Mouse (Mus musculus) neural tube, embryonic 13.5 days (tissue): ENCODE results near the gene Tmcc3. TPM values are rescaled to one million over a fixed set of nuclear protein-coding genes. Genes with fewer than 3 reads are reported as not detected.
"Not testable (repeated sequence)": the region's sequence is repeated elsewhere in the genome, so short reads cannot be mapped to it uniquely, and the experiment has no call there.

ENCODE experiments used
- ATAC-seq: fragments of 200-750 bp; cut with Nextera tagmentation; 2 replicates; pipeline ENCODE4 v1.8.0; 2017; ENCODE audit warnings: low read depth, mild to moderate bottlenecking, moderate TSS enrichment, moderate library complexity
- H3K27ac ChIP-seq: fragments of 300-500 bp; sonication (generic); replicated peaks from 2 replicates; pipeline ENCODE4 v1.5.1; 2015; ENCODE audit warnings: moderate library complexity, mild to moderate bottlenecking, inconsistent platforms
- H3K27me3 ChIP-seq: fragments of 300-500 bp; sonication (generic); 2 replicates; pipeline ENCODE4 v1.6.1; 2015; ENCODE audit warnings: mild to moderate bottlenecking, inconsistent platforms
- H3K36me3 ChIP-seq: fragments of 300-500 bp; sonication (generic); 2 replicates; pipeline ENCODE4 v1.6.1; 2015; ENCODE audit warnings: mild to moderate bottlenecking, inconsistent platforms
- H3K4me1 ChIP-seq: fragments of 300-500 bp; sonication (generic); replicated peaks from 2 replicates; pipeline ENCODE4 v1.6.1; 2015; ENCODE audit warnings: inconsistent platforms
- H3K4me2 ChIP-seq: fragments of 300-500 bp; sonication (generic); 2 replicates; pipeline ENCODE4 v1.6.1; 2015; ENCODE audit warnings: inconsistent platforms, mild to moderate bottlenecking, moderate library complexity
- H3K4me3 ChIP-seq: fragments of 300-500 bp; sonication (generic); 2 replicates; pipeline ENCODE4 v1.5.1; 2015; ENCODE audit warnings: mild to moderate bottlenecking, inconsistent platforms
- H3K9ac ChIP-seq: fragments of 300-500 bp; sonication (generic); 2 replicates; pipeline ENCODE4 v1.6.1; 2015; ENCODE audit warnings: moderate library complexity, mild to moderate bottlenecking, inconsistent platforms
- H3K9me3 ChIP-seq: fragments of 300-500 bp; sonication (generic); 2 replicates; pipeline ENCODE4 v1.6.1; 2016; ENCODE audit warnings: inconsistent platforms
- WGBS: fragments of 180-500 bp; shearing (Covaris S2); methylation state at CpG from one replicate; pipeline ENCODE4 v1.1.7; 2015; 5-methylcytosine and 5-hydroxymethylcytosine counted together
- polyA plus RNA-seq: library from polyadenylated mRNA; unstranded; fragments of >200 nt; fragmentation: Nextera tagmentation; extraction: Ambion mirVana; gene quantifications from 2 replicates; pipeline ENCODE4 v1.2.1, GENCODE M21; 2015

Tmcc3 gene
- polyA plus RNA-seq, 1 experiment from 2014 or later: 12.0 TPM

DNA sequence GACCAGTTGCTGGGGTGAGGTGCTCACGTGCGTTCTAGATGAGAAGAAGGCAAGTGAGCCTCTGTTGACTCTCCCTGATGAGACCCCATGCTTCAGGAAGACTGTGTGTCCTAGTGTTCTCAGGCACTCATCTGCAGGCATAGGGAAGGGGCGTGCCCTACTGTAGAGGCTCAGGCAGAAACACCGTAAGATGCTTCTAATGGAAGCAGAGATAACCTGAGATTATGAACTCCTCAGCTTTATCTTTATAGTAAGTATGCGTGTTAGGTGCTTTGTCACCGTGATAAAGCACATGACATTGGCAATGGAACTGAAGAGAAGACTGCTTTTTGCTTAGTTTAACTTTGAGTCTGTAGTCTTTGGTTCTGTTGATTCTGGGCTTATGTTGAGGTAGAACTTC is 215.5 kb downstream of the Tmcc3 start:
- H3K9ac ChIP-seq: no peak overlapping the region
- H3K36me3 ChIP-seq: no peaks in the 10 kb centered on the region
- no peak overlapping the region for H3K4me3 ChIP-seq
- H3K4me1 ChIP-seq: peaks cover 28% of the 10 kb centered on the region
- H3K27ac ChIP-seq: no peak overlapping the region
- no peaks in the 10 kb centered on the region for H3K9me3 ChIP-seq
- no peak overlapping the region for H3K4me2 ChIP-seq
- H3K27me3 ChIP-seq: no peaks in the 10 kb centered on the region
- 91% methylated on average over 6 of the region's 6 CpGs for WGBS
- ATAC-seq: no peak

- H3K9ac ChIP-seq: no peak overlapping the region
- H3K9me3 ChIP-seq: no peaks in the 10 kb centered on the region
- H3K27ac ChIP-seq: no peak overlapping the region
- peaks cover 4% of the 10 kb centered on the region; the same call in 1 of the 2 replicates for H3K4me1 ChIP-seq
- H3K4me3 ChIP-seq: no peak overlapping the region
- no peak for ATAC-seq
- H3K4me2 ChIP-seq: no peak overlapping the region
- no peaks in the 10 kb centered on the region for H3K36me3 ChIP-seq
- WGBS: 64% methylated on average over 2 of the region's 2 CpGs
- no peaks in the 10 kb centered on the region for H3K27me3 ChIP-seq
Measured at GRCm38 (mm10) chr10:94530079-94530478, 218.3 kb downstream of the Tmcc3 start.

DNA sequence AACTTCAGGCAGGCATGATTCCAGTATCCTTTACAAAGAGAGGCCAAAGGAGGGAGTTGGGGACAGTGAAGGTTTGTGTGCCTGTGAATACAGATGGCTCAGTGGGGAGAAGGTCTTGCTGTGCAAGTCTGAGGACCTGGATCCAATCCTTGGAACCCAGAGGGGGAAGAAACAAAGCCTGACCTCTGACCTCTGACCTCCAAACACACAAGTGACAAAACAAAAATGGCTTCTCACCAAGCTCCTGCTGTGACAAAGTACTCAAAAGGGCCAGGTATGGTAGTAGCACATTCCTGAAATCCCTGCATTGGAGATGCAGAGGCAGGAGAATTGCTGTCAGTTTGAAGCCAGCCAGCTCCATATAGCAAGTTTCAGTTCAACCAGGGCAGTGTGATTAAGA is 219.7 kb downstream of the Tmcc3 start:
- ATAC-seq: no peak

DNA sequence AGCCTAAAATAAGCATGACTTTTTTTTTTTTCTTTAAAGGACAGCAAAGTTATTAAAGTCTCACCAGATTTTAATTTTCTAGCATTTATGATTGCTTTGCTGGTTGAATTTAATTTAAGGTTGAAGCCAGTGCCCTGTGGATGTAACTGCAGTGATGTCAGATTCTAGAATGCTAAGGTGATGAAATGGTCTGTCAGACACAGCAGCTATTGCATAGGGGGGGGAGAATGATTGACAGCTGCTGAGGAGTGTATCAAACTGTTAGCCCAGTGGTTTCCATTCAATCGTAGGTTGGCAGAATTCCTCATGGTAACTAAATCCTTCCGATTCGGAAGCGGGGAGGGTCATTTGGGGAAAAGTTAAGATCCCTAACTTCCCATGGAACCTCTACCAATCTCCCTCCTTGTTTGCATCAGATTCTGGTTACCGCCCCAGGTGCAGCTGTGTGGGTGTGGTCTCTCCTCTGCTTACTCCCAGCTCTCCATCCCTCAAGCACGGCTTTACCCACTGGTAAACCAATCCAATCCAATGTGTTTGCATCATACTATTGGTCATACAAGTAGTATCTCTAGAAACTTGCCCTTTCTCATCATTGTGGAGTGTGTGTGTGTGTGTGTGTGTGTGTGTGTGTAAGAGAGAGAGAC is 221.5 kb downstream of the Tmcc3 start:
- ATAC-seq: no peak
- Histone ChIP-seq H3K36me3 (no peaks in the 10 kb centered on the region), H3K4me3 (no peak overlapping the region), H3K4me1 (no peaks in the 10 kb centered on the region; the same call in 1 of the 2 replicates), H3K9ac (no peak overlapping the region), H3K4me2 (no peak overlapping the region), H3K27ac (no peak overlapping the region), H3K27me3 (no peaks in the 10 kb centered on the region), H3K9me3 (no peaks in the 10 kb centered on the region)
- WGBS: 84% methylated on average over 6 of the region's 6 CpGs

More for the DNA sequence above, 219.7 kb downstream of the Tmcc3 start:
- Histone ChIP-seq H3K4me2 (no peak overlapping the region), H3K27ac (no peak overlapping the region), H3K27me3 (no peaks in the 10 kb centered on the region), H3K4me1 (no peaks in the 10 kb centered on the region; the same call in 1 of the 2 replicates), H3K4me3 (no peak overlapping the region), H3K9me3 (no peaks in the 10 kb centered on the region), H3K36me3 (no peaks in the 10 kb centered on the region), H3K9ac (no peak overlapping the region)

DNA sequence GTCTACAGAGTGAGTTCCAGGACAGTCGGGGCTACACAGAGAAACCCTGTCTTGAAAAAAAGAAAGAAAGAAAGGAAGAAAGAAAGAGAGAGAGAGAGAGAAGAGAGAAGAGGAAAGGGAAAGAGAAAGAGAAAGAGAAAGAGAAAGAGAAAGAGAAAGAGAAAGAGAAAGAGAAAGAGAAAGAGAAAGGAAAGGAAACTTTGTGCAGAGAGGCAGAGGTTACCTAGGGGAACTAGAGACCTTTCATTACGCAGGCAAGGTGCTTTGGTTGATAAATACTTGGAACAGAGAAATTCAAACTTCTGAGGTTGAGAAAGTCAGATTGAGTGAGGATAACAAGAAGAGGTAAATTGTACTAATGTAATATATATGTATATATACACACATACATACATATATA is 226.9 kb downstream of the Tmcc3 start:
- not testable (repeated sequence) for H3K4me3 ChIP-seq, ATAC-seq, H3K27me3 ChIP-seq, H3K4me1 ChIP-seq, H3K9ac ChIP-seq, H3K27ac ChIP-seq, H3K4me2 ChIP-seq, H3K36me3 ChIP-seq
- 89% methylated on average over 2 of the region's 2 CpGs for WGBS
- peaks cover 12% of the 10 kb centered on the region for H3K9me3 ChIP-seq

- Histone ChIP-seq H3K27me3 (no peaks in the 10 kb centered on the region), H3K9me3 (peaks cover 12% of the 10 kb centered on the region), H3K4me3 (no peak overlapping the region), H3K36me3 (no peaks in the 10 kb centered on the region), H3K4me2 (no peak overlapping the region), H3K9ac (no peak overlapping the region), H3K4me1 (peaks cover 8% of the 10 kb centered on the region), H3K27ac (no peak overlapping the region)
- WGBS: 90% methylated on average over 4 of the region's 4 CpGs
- ATAC-seq: no peak
Measured at GRCm38 (mm10) chr10:94540241-94540640, 228.5 kb downstream of the Tmcc3 start.

GRCm38 (mm10) chr10:94543956-94544355 is 232.2 kb downstream of the Tmcc3 start:
- WGBS: 65% methylated on average over 8 of the region's 8 CpGs
- Histone ChIP-seq H3K4me3 (no peak overlapping the region), H3K4me2 (no peak overlapping the region), H3K36me3 (no peaks in the 10 kb centered on the region), H3K9ac (no peak overlapping the region), H3K27me3 (no peaks in the 10 kb centered on the region), H3K27ac (no peak overlapping the region), H3K9me3 (peaks cover 12% of the 10 kb centered on the region), H3K4me1 (peaks cover 19% of the 10 kb centered on the region)
- no peak for ATAC-seq

DNA sequence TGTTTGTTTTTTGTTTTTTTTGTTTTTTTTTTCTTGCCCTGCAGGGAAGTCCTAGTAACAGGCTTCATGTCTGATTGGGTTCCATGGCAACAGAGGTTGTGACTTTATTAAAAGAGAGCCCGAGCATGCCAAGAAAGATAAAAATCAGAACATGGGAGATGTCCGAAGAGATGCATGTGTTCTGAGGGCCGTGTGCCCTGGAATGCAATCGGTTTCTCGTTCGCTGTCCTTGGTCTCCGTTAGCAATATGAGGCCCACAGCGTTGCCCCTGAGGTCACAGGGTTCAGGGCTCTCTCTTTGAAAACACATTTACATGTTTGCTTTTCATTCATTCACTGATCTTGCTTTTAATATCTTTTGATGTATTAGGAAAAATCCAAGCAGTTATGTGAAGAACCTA is 233.1 kb downstream of the Tmcc3 start:
- WGBS: 16% methylated on average over 8 of the region's 8 CpGs
- Histone ChIP-seq H3K27me3 (no peaks in the 10 kb centered on the region), H3K4me3 (no peak overlapping the region), H3K4me2 (peak overlapping the region; percentile 39), H3K9me3 (peaks cover 12% of the 10 kb centered on the region), H3K4me1 (peaks cover 24% of the 10 kb centered on the region), H3K27ac (no peak overlapping the region), H3K36me3 (no peaks in the 10 kb centered on the region), H3K9ac (peak overlapping the region; percentile 45; the same call in 1 of the 2 replicates)
- ATAC-seq: no peak

GRCm38 (mm10) chr10:94545259-94546019 is 233.7 kb downstream of the Tmcc3 start:
- Histone ChIP-seq H3K27me3 (no peaks in the 10 kb centered on the region), H3K4me2 (peak overlapping the region; percentile 39), H3K27ac (no peak overlapping the region), H3K4me3 (0 out of 2 replicates have a peak overlapping the region, but pooled peaks have one; percentile 4), H3K4me1 (peaks cover 30% of the 10 kb centered on the region), H3K9me3 (peaks cover 12% of the 10 kb centered on the region), H3K36me3 (no peaks in the 10 kb centered on the region), H3K9ac (peak overlapping the region; percentile 45)
- ATAC-seq: peak; percentile 45; the same call in 1 of the 2 replicates
- WGBS: 19% methylated on average over 21 of the region's 21 CpGs

- Histone ChIP-seq H3K36me3 (no peaks in the 10 kb centered on the region), H3K4me3 (no peak overlapping the region), H3K27me3 (no peaks in the 10 kb centered on the region), H3K4me2 (no peak overlapping the region), H3K9me3 (0 out of 2 replicates have a peak, but pooled peaks cover 5% of the 10 kb centered on the region), H3K27ac (no peak overlapping the region), H3K4me1 (peaks cover 34% of the 10 kb centered on the region), H3K9ac (no peak overlapping the region)
- 43% methylated on average over 6 of the region's 6 CpGs for WGBS
- ATAC-seq: no peak
Measured at GRCm38 (mm10) chr10:94546617-94547016, 234.9 kb downstream of the Tmcc3 start.

DNA sequence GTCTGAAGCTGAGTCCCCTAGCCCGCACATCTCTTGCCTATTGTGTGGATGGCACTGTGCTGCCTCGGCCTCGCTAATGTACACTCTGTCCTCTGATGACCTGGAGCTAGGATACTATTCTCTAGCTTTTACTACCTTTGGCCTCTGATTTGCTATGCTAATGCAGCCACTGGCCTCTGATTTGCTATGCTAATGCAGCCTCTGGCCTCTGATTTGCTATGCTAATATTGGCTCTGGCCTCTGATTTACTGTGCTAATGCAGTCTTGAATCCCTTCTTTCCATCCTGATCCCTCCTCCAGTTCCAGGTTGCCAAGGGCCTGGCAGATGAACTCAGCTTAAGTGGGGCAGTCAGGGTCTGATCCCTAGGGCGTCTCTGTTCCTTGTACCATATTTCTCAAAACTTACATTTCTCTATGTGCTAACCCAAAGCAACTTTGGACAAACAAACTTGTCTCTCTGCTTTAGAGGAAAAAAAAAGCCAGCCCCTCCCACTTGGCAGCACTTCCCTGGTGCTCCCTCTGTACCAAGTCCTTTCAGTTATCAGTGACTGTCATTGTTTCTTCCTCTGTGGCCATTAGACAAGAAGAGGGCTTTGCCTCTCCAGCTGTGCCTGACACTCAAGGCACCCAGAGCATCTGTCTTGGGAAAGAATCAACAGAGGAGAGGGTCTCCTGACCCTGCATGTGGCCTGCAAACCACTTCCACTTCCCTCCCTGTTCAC is 237.9 kb downstream of the Tmcc3 start:
- H3K27ac ChIP-seq: no peak overlapping the region; the same call in 1 of the 2 replicates
- no peak for ATAC-seq
- H3K9ac ChIP-seq: no peak overlapping the region
- 47% methylated on average over 4 of the region's 4 CpGs for WGBS
- H3K4me1 ChIP-seq: peaks cover 32% of the 10 kb centered on the region
- H3K4me3 ChIP-seq: no peak overlapping the region
- H3K27me3 ChIP-seq: no peaks in the 10 kb centered on the region
- no peaks in the 10 kb centered on the region for H3K9me3 ChIP-seq
- H3K36me3 ChIP-seq: no peaks in the 10 kb centered on the region
- no peak overlapping the region for H3K4me2 ChIP-seq

DNA sequence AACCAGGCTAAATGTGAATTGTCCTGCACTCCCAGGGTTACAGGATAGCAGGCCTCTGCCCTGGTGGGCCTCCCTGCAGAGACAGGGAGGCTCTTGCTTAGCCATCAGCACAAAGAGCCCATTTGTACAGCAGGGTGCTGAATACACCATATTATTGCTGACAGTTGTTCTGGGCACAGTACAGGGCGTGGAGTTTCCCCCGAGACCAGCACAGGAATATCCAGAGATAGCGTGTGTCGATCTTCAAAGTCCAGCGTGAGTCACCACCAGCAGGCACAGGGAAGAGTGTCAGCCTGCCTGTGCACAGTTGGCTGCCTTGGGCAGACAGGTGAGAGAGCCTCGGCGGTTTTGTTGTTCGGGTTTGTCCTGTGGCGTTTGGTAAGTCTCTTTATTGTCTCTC is 238.9 kb downstream of the Tmcc3 start:
- Histone ChIP-seq H3K4me3 (no peak overlapping the region), H3K36me3 (no peaks in the 10 kb centered on the region), H3K4me2 (no peak overlapping the region), H3K9ac (no peak overlapping the region), H3K27me3 (no peaks in the 10 kb centered on the region), H3K4me1 (peaks cover 22% of the 10 kb centered on the region), H3K27ac (no peak overlapping the region), H3K9me3 (no peaks in the 10 kb centered on the region)
- ATAC-seq: no peak
- 52% methylated on average over 9 of the region's 9 CpGs for WGBS
